Mouse (Mus musculus) adrenal gland, postnatal 4 days (tissue): ENCODE data around the gene Eno2. TPM values are rescaled to one million over a fixed set of nuclear protein-coding genes. Genes with fewer than 3 reads are reported as not detected.

Source experiments
- DNase-seq, 2 experiments: peaks; one replicate each; pipeline ENCODE4 v3.0.0; 2021 to 2022; ENCODE audit warnings: low spot score in 2 of 2, mixed read lengths in 2 of 2
- total RNA-seq, 2 experiments: library from RNA; stranded (reverse); gene quantifications; 2 replicates each; pipeline ENCODE4 v1.2.3; 2021

The Eno2 gene
- total RNA-seq, 2 experiments from 2014 or later, result 17.9 to 28.3 TPM

GRCm38 (mm10) chr6:124767920-124768703 is 1.4 kb downstream of the Eno2 start:
- DNase-seq, result no peak

- no peak for DNase-seq
Observed at GRCm38 (mm10) chr6:124767536-124767919, 1.9 kb downstream of the Eno2 start.

- no peak for DNase-seq
Observed at GRCm38 (mm10) chr6:124765951-124766350, 3.5 kb downstream of the Eno2 start.

GRCm38 (mm10) chr6:124759259-124759658 is 10.2 kb downstream of the Eno2 start:
- DNase-seq, result peak in 1 of 2 experiments; percentile 73

GRCm38 (mm10) chr6:124758849-124759232 is 10.6 kb downstream of the Eno2 start:
- no peak for DNase-seq

GRCm38 (mm10) chr6:124757909-124758848 is 11.3 kb downstream of the Eno2 start:
- no peak for DNase-seq

GRCm38 (mm10) chr6:124757351-124757880 is 12.1 kb downstream of the Eno2 start:
- no peak for DNase-seq

- peak; percentile 69 to 70 for DNase-seq
Observed at GRCm38 (mm10) chr6:124756652-124757350, 12.7 kb downstream of the Eno2 start.

GRCm38 (mm10) chr6:124755831-124756595 is 13.5 kb downstream of the Eno2 start, which contains the start of the genes Gm45234 and Atn1:
Gm45234 (minus strand) TSS chr6:124756021.
Atn1 (minus strand) TSS chr6:124756524.
- peak in 1 of 2 experiments; percentile 63 for DNase-seq

GRCm38 (mm10) chr6:124755306-124755705 is 14.2 kb downstream of the Eno2 start:
- no peak for DNase-seq

- no peak for DNase-seq
Observed at GRCm38 (mm10) chr6:124753861-124754260, 15.6 kb downstream of the Eno2 start.

- DNase-seq, result no peak
Observed at GRCm38 (mm10) chr6:124750405-124750804, 19.1 kb downstream of the Eno2 start.

GRCm38 (mm10) chr6:124746654-124747632 is 22.5 kb downstream of the Eno2 start:
- no peak for DNase-seq

GRCm38 (mm10) chr6:124746296-124746605 is 23.2 kb downstream of the Eno2 start:
- no peak for DNase-seq

- DNase-seq, result peak; percentile 91
Observed at GRCm38 (mm10) chr6:124745490-124746295, 23.8 kb downstream of the Eno2 start.

- no peak for DNase-seq
Observed at GRCm38 (mm10) chr6:124744755-124745321, 24.6 kb downstream of the Eno2 start.

GRCm38 (mm10) chr6:124743647-124744046 is 25.8 kb downstream of the Eno2 start:
- no peak for DNase-seq
